Mouse (Mus musculus): ENCODE measurements around the gene Usp47.

GRCm38 (mm10) chr7:112123612-112124011 lies 100.3 kb downstream of the Usp47 start:
- no peak for TF ChIP-seq ELF1 (IDR thresholded peaks at IDR 0.05; ENCODE audit: low read depth, low read length)
- TF ChIP-seq POLR2AphosphoS2 (IDR thresholded peaks at IDR 0.05; ENCODE audit: low read length): no peak
- TF ChIP-seq CTCF (IDR thresholded peaks at IDR 0.05 in 2 of 3, conservative IDR thresholded peaks at IDR 0.05 in 1 of 3; ENCODE audit: control insufficient read depth in 1 of 3, insufficient read depth in 1 of 3, low read depth in 2 of 3, low read length in 3 of 3, poor library complexity in 1 of 3, severe bottlenecking in 1 of 3): no peak
- no peak for TF ChIP-seq ZC3H11A (IDR thresholded peaks at IDR 0.05; ENCODE audit: low read depth, low read length)
- no peak for TF ChIP-seq POLR2A (IDR thresholded peaks at IDR 0.05; ENCODE audit: control insufficient read depth in 1 of 2, insufficient read depth in 1 of 2, low read depth in 1 of 2, low read length in 2 of 2, poor library complexity in 1 of 2)
- TF ChIP-seq NELFE (IDR thresholded peaks at IDR 0.05; ENCODE audit: low read depth, low read length): no peak
- no peak for TF ChIP-seq MAX (IDR thresholded peaks at IDR 0.05; ENCODE audit: low read length)
- no peak for TF ChIP-seq TAL1 (IDR thresholded peaks at IDR 0.05; ENCODE audit: low read length)
- TF ChIP-seq CHD1 (IDR thresholded peaks at IDR 0.05; ENCODE audit: low read depth, low read length): no peak
- TF ChIP-seq GABPA (IDR thresholded peaks at IDR 0.05; ENCODE audit: low read depth, low read length): no peak
- no peak for TF ChIP-seq USF1 (IDR thresholded peaks at IDR 0.05; ENCODE audit: low read depth, low read length)
- TF ChIP-seq ZKSCAN1 (IDR thresholded peaks at IDR 0.05; ENCODE audit: low read depth, low read length): no peak
- TF ChIP-seq EP300 (IDR thresholded peaks at IDR 0.05; ENCODE audit: low read depth in 1 of 2, low read length in 2 of 2): no peak
- TF ChIP-seq CHD2 (IDR thresholded peaks at IDR 0.05; ENCODE audit: low read length): no peak

Measured in MEL (cell line).